Mouse (Mus musculus) thymus, postnatal 14 days (tissue): ENCODE measurements around the gene C1qtnf5.
A peak's percentile ranks its signal among the peaks of the same experiment; 100 is the strongest.

ENCODE experiments used
- DNase-seq: peaks from one replicate; pipeline ENCODE4 v3.0.0; 2021

Gene C1qtnf5

GRCm38 (mm10) chr9:44079997-44080780 lies 26.9 kb upstream of the C1qtnf5 start:
- DNase-seq: no peak

GRCm38 (mm10) chr9:44080953-44081352 lies 26.1 kb upstream of the C1qtnf5 start:
- no peak for DNase-seq

GRCm38 (mm10) chr9:44081581-44081980 lies 25.5 kb upstream of the C1qtnf5 start:
- DNase-seq: no peak

GRCm38 (mm10) chr9:44082266-44082665 lies 24.8 kb upstream of the C1qtnf5 start:
- DNase-seq: no peak

GRCm38 (mm10) chr9:44083392-44084121 lies 23.5 kb upstream of the C1qtnf5 start:
- DNase-seq: no peak

GRCm38 (mm10) chr9:44084236-44084635 lies 22.8 kb upstream of the C1qtnf5 start:
- no peak for DNase-seq

GRCm38 (mm10) chr9:44084659-44085229 lies 22.3 kb upstream of the C1qtnf5 start:
- DNase-seq: peak; percentile 84

GRCm38 (mm10) chr9:44085276-44085675 lies 21.8 kb upstream of the C1qtnf5 start:
- no peak for DNase-seq

GRCm38 (mm10) chr9:44085741-44086665 lies 21.0 kb upstream of the C1qtnf5 start:
- DNase-seq: no peak

- DNase-seq: no peak
Observed at GRCm38 (mm10) chr9:44086960-44087359, 20.1 kb upstream of the C1qtnf5 start.

GRCm38 (mm10) chr9:44087761-44088455 lies 19.1 kb upstream of the C1qtnf5 start:
- no peak for DNase-seq

- peak; percentile 63 for DNase-seq
Observed at GRCm38 (mm10) chr9:44088877-44089608, 18.0 kb upstream of the C1qtnf5 start.

GRCm38 (mm10) chr9:44093612-44094503 lies 13.2 kb upstream of the C1qtnf5 start:
- peak; percentile 91 for DNase-seq

- no peak for DNase-seq
Observed at GRCm38 (mm10) chr9:44094737-44095136, 12.3 kb upstream of the C1qtnf5 start.

GRCm38 (mm10) chr9:44095781-44096180 lies 11.3 kb upstream of the C1qtnf5 start:
- no peak for DNase-seq

GRCm38 (mm10) chr9:44096536-44096935 lies 10.5 kb upstream of the C1qtnf5 start:
- no peak for DNase-seq

GRCm38 (mm10) chr9:44101490-44101889 lies 5.6 kb upstream of the C1qtnf5 start, which contains the start of gene Mfrp:
Gene Mfrp, plus strand, starts transcription at chr9:44101729.
- no peak for DNase-seq

- no peak for DNase-seq
Observed at GRCm38 (mm10) chr9:44104881-44105280, 2.2 kb upstream of the C1qtnf5 start.

GRCm38 (mm10) chr9:44105781-44106180 lies 1.3 kb upstream of the C1qtnf5 start:
- DNase-seq: no peak

GRCm38 (mm10) chr9:44106182-44106581 lies 863 bp upstream of the C1qtnf5 start:
- DNase-seq: no peak
